Mouse (Mus musculus) E14TG2a.4 (cell line): ENCODE results near the gene Efna5.

Experiments
- CTCF ChIP-seq: conservative IDR thresholded peaks from 2 replicates; pipeline ENCODE4 v1.5.1; 2014; ENCODE audit warnings: low read length
- NANOG ChIP-seq: IDR thresholded peaks from 2 replicates; pipeline ENCODE4 v1.6.1; 2014; ENCODE audit warnings: borderline replicate concordance, low read length, mixed read lengths
- POU5F1 ChIP-seq: IDR thresholded peaks from 2 replicates; pipeline ENCODE4 v1.6.1; 2014; ENCODE audit warnings: low read length, borderline replicate concordance

DNA sequence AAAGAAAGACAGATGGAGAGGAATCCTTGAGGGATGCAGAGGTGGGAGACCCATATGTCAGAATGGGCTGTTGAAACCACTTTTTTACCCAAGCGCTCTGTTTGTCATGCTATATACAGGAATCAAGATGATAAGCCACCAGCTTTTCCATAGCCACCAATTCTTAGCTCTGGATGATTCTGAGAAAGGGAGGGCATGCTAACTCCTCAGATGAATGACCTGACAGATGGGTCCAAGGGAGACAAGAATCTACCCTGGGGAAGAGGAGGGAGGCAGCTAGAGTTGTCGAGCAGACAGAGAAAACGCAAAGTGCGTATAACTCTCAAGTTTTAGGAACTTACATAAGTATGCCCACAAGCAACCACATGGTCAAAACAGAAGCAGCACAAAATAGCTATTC, 126.5 kb downstream of the Efna5 start:
- TF ChIP-seq CTCF (no peak), NANOG (no peak), POU5F1 (no peak)
